Mouse (Mus musculus) left cerebral cortex, postnatal 4 days (tissue): ENCODE measurements around the gene Krtap29-1. TPM values are rescaled to one million over a fixed set of nuclear protein-coding genes. Genes with fewer than 3 reads are reported as not detected.

ENCODE experiments used
- DNase-seq: peaks from one replicate; pipeline ENCODE4 v3.0.0-alpha.2; 2022
- intact Hi-C: fragments of 180-260 bp; cut with DNase I; formaldehyde crosslinking; loops from one replicate; pipeline ENCODE4 v1.15.1; 2025
- total RNA-seq, 2 experiments: library from RNA; stranded (reverse); gene quantifications; 2 replicates each; pipeline ENCODE4 v1.2.3; 2021

Krtap29-1 gene
- not detected for total RNA-seq

DNA sequence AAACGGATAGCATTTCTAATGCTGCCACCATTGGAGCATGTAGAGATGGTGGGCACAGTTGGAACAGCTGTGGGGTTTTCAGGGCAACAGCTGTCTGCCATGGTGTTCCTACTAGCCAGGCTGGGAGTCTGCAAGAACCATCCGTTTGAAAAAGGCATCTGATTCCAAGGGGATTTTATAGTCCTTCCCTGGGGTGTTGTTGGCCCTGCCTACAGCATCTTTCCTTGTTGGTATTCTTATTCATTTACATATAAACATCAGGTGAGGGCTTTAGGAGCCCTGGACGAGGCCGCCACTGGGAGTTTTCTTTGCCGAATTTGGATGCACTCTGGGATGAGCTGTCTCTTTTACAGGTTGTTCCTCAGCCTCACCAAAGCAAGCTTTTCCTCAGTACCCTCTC lies at the start of gene Krtap29-1:
Krtap29-1 (minus strand) TSS at position 101 of the 400 bp plus-strand sequence.
- intact Hi-C loops, result no loop called here
- no peak for DNase-seq

DNA sequence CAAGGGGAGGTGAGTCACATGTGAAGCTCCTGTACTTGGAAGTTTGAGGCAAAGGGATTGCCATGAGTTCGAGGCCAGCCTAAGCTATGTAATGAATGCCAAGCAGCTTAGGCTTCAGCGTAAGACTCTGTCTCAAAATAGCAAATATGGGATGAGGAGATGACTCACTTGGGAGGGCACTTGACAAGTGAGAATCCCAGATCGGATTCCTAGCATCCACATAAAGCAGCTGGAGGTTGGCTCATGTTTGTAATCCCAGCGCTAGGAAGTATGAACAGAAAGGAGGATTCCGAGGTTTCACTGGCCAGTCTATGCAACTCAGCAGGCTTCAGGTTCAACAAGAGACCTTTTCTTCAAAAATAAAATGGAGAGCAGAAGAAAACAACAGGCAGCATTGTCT lies 42.6 kb upstream of the Krtap29-1 start:
- no peak for DNase-seq
- intact Hi-C loops, result no loop called here

DNA sequence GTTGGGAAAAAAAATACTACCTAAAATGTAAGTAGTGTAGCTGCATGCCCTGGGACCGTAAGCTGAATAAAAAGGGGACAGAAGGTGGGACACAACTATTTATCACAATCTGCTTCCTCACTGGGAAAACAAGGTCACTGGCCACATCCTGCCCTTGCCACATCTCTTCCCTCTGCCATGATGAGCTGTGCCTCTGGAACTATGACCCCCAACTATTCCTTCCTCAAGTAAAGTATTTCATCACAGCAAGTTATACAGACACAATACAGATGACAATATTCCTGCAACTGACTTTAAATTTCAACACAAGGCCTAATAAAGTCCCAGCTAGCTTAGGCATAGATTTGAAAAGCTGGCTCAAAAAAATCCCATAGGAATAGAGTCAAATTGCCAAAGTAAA lies 40.6 kb upstream of the Krtap29-1 start:
- intact Hi-C loops, result no loop called here
- DNase-seq, result no peak

DNA sequence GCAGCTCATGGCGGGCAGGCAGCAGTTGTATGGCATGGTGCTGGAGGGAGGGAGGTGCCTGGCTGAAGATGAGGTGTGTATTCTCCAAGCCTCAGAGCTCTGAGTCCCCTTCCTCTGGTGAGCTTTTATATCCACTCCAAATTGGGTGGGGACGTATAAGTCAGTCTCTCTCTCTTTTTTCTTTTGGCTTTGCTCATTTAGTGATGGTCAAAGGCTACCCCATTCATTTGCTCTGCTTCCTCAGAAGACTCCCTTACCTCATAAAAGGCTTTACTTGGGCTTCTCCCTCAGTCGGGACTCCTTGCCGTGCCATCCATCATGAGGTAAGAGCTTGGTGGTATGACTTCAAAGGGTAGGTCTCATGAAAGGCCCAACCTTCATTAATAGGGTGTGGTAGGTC lies 37.3 kb upstream of the Krtap29-1 start, which contains the start of gene Krt33a:
Krt33a (minus strand) TSS at position 101 of the 400 bp plus-strand sequence.
- no peak for DNase-seq
- intact Hi-C loops, result no loop called here

DNA sequence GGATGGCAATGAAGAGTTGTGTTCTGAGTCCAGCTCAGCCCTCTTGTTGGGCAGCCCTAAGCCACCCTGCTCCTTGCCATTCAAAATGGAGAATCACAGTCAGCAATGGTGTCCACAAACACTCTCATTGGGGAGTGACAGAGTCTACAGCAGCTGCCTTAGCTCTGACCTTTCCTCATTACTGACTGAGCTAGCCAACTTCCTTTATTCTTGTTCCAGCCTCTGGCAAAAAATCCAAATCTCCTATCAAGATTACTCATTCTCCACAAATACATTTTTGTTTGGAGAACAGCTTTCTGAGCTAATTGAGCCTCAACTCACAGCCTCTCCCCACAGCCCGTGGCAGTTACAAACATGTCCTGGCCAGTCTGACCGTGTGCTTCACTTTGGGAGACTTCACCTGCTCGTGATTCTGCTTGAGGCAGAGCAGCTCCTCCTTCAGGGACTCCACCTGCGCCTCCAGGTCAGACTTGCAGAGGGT lies 34.9 kb upstream of the Krtap29-1 start:
- no peak for DNase-seq
- intact Hi-C loops, result no loop called here

DNA sequence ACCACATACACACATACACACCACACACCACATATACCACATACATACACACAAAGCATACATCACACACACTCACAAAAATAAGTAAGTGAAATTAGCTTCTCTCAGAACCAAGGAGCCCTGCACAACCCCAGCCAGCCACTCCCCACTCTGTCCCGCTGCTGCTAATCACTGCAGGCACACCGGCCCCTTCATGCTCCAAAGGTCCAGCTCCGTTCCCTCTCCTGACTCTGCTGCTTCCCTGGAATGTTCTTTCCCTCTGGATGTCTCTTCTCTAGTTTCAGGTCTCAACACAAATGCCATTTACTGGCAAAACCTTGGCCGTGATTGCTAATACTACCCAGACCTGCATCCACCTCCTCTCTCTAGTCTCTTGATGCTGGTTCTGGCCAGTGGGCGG lies 31.8 kb upstream of the Krtap29-1 start:
- intact Hi-C loops, result no loop called here
- no peak for DNase-seq

DNA sequence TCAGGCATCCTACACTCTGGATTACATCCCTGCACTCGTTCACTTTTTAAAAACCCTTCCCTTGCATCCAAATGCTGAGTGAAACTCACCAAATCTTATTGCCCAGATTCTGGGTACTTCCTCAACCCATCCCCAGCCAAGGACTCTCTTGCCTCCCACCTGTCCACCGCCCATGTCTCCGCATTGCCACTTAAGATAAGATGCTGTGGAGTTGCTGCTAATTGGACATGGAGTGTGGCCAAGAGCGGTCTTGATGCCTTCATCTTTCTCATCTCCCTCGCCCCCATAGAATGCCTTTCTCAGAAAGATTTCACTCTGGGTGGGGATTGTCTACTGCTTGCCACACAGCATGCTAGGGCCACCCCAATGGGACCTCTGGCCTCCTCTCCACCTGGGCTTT lies 29.5 kb upstream of the Krtap29-1 start:
- DNase-seq, result no peak
- intact Hi-C loops, result no loop called here

DNA sequence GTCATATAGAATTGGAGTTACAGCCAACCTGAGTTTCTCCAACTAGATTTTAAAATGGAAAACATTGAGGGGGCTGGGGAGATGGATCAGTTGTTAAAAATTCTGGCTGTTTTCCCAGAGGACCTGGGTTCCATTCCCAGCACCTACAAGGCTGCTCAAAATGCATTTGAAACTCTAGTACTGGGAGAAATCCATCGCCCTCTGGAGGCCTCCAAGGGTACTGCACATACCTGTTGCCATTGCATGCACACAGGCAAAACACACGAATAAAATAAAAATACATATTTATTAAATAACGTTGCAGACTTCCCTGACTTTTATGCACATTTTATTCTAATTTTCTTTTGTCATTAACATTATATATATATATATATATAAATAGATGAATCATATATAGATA lies 27.8 kb upstream of the Krtap29-1 start:
- no peak for DNase-seq
- intact Hi-C loops, result no loop called here

DNA sequence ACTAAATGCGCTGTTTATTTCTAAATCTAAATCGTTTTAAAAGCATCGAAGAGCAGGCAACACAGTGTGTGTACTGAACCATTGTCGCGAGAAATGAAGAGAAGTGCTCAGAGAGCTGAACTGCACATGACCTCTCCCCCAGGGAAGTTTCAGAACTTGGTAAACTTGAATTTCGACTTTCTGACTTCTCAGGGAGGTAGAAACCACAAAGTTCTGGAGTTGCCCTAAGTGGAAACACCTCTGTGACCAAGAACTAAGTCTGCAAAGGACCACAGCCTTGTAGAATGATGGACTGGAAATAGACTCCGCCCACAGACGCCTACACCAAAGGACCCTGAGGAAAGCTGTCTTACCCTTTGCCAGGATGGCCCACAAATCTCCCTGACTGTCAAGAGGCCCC lies 27.1 kb upstream of the Krtap29-1 start:
- intact Hi-C loops, result loop anchor here (2.0 kb wide), 1 partner anchor 541 kb away; no protein-coding TSS in a partner anchor
- no peak for DNase-seq

DNA sequence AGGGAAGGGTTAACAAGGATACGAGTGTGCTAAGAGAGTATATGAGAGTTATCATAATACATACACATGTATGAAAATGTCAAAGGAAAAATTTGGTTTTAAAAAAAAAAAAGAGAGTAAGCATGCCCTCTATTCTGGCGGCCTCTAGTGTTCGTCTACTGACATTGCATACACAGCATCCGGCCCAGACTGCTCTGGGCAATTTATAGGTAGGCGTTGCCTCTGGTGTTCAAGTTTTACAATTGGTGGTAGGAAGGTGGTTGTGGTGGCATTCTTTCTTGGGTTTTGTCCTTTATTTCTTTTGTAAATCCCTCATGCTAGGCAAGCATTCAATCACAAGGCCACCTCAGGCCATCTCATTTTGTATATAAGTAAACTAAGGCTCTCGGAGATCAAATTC lies 26.0 kb upstream of the Krtap29-1 start:
- intact Hi-C loops, result loop anchor here (2.0 kb wide), 1 partner anchor 540 kb away; no protein-coding TSS in a partner anchor

DNA sequence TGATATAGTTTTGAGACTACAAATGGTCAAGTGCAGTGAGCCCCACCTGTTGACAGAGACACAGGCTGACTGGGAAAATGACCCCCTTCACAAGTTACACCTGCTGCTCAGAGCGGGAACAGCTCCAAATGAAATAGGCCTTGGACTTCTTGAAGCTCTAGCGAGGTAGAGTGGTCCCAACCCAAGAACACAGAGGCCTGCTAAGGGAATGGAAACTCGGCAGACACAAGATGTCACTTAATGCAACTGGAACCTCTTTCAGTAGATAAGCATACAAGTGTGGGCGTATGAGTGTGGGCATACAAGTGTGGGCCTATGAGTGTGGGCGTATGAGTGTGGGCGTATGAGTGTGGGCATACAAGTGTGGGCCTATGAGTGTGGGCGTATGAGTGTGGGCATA lies 20.2 kb upstream of the Krtap29-1 start:
- DNase-seq, result no peak
- intact Hi-C loops, result no loop called here

More for the DNA sequence above, 26.0 kb upstream of the Krtap29-1 start:
- DNase-seq, result peak; percentile 40

DNA sequence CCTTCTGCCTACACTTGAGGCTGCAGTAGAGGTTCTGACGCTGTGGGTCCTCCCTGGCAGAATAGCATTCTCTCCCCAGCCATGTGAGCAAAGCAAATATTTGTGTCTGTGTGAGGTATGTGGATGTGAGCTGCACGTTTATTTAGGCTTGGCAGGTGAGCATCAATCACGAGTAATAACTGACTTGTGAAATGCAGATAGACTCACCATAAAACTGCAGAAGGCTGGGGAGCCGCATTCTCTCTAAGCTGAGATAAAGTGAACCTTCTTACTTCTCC lies 15.5 kb upstream of the Krtap29-1 start:
- DNase-seq, result no peak
- intact Hi-C loops, result no loop called here

DNA sequence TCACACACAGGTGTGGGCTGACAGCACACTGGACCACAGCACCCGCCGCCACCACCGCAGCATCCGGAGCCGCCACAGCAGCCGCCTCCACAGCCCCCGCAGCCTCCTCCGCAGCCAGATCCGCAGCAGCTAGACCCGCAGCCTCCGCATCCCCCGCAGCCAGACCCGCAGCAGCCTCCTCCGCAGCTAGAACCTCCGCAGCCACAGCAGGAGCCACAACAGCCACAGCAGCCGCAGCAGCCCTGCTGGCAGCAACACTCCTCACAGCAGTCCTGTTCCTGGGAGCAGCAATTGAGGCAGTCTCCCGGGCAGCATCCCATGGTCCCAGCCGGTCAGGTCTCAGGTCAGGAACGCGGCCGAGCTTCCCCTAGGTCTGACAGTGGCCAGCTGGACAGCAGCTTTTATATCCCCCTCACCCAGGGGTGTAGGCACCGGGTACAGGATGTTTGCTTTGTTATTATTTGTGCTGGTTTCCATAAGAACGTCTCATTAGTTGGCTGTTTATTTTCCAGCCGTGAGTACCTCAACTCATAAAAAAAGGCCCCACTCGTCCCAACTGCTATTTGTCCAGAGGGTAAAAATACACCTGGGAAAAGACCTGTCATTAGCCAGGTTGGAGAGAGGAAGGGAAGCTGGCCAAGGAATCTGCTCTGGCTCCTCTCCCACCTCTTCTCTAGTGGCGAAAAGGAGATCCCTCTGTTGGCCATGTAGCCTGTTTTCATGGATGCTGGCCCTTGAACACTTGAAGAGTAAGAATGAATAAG lies 14.9 kb upstream of the Krtap29-1 start, which contains the start of gene Krtap17-1:
Krtap17-1 (minus strand) TSS at position 375 of the 764 bp plus-strand sequence.
- intact Hi-C loops, result no loop called here
- DNase-seq, result no peak

DNA sequence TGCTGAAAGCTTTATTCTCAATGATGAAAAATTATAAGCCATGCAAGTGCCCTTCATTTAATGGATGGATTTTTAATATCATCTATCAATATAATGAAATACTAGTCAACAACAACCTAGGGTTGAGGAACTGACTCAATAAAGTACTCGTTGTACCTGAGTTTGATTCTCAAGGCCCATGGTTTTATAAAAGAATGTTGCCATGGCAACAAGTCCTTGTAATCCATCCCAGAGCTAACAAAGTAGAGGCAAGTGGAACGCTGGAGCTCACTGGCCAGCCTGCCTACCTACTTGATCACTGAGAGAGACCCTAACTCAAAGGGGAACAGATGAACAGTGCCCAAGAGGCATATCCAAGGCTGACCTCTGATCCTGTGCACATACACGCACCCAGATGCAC lies 11.7 kb upstream of the Krtap29-1 start:
- DNase-seq, result no peak
- intact Hi-C loops, result no loop called here

DNA sequence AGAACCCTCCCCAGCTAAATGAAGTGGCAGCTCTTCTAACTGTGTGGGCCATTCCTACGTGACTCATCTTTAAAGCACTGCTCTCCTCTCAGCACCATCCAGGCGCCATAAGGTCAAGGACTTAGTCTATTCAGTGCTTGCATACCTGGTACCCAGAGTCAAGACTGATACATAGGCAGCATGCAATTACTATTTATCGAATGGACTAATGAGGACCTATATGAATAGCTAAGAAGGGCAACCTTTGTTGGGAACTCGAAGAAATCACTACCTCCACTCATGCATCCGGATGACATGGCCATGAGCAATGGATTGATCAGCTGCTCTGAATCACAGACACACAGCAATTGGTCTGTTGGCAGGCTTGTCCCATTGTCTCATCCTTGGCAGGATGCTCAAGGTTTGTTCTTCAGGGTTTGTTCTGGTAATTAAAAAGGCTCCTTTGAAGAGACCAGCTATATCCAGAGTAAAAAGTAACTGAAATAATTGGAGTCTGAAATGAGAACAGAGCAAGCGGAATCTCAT lies 11.1 kb upstream of the Krtap29-1 start:
- DNase-seq, result no peak
- intact Hi-C loops, result no loop called here

DNA sequence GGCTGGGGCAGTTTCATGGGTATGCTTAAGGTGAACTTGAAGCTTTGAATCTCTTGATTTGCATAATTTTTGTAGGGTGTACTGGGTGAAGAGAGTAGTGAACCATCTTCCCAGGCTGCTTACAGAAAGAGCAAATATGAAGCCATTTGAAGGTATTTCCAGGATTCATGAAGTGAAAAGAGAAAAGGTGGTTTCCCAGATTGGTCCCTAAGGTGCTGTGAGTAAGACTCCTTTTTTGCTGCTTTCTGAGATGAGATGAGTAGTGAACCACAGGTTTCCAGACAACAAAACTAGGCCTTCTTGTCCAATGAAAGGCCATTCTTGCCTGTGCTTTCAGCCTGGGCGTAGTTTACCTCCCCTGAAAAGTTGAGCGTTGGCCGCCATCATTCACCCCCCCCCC lies 9.7 kb upstream of the Krtap29-1 start:
- no peak for DNase-seq
- intact Hi-C loops, result no loop called here

DNA sequence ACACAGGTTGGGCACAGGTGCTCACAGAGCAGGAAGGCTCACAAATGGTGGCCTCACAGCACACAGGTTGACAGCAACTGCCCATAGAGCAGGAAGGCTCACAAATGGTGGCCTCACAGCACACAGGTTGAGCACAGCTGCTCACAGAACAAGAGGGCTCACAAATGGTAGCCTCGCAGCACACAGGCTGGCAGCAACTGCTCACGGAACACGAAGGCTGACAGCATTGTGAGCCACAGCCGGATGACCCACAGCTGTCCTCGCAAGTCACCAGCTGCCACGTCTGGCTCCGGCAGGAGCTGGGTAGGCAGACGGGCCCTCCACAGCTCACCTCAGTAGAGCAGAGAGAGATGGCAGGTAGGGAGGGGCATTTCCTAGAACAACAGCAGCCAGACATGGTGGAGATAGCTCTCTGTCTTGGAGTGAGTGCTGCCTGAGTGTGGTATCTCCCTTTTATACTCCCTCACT lies 7.4 kb upstream of the Krtap29-1 start, which contains the start of gene Krtap16-1:
Krtap16-1 (minus strand) TSS at position 418 of the 468 bp plus-strand sequence.
- intact Hi-C loops, result no loop called here
- no peak for DNase-seq

DNA sequence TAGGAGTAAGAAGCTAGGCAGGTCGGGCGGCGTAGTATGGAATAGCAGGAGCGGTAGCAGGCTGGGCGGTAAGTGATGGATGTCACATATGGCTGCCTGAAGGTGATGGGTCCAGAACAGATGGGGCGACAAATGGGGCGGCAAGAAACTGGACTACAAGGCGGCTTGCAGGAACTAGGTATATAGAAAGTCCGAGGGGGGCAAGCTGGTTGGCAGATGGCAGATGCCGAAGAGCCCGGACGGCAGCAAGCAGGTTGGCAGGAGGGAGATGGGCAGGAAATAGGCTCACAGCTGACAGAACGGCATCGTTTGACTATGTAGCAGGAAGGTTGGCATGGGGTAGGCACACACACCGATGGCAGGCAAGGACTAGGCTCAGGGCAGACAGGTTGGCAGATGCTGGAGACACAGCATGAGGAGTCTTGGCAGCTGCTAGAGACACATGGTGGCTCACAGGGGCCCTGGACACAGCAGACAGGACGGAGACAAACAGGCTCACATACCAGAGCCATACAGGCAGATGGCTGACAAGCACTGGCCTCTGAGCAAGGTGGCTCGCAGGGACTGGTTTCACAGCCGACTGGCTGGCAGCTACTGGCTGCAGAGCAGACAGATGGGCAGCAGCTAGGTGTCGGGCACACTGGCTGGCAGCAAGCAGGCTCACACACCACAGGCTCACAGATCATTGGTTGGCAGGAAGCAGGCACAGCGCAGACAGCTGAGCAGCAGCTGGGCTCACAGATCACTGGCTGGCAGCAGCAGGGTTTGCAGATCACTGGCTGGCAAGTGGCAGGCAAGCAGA lies 6.6 kb upstream of the Krtap29-1 start:
- intact Hi-C loops, result no loop called here
- peak; percentile 67 for DNase-seq

DNA sequence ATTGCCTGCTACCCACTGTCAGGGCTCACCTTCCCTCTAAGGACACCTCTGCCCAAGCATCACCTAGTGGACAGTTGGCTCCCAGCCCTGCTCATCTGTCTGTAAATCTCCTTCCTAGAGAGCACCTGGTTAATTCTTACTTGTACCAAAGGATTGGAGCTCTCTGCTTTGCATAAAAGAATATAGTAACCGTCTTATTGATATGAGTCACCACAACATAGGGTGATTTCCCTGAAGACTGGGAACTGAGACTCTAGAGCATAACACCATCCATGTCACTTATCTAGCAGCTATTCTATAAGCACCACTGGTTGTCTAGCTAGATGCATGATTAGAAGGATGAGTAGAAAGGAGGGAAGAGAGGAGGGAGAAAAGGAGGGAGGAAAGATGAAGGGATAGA lies 4.6 kb upstream of the Krtap29-1 start:
- DNase-seq, result no peak
- intact Hi-C loops, result no loop called here

DNA sequence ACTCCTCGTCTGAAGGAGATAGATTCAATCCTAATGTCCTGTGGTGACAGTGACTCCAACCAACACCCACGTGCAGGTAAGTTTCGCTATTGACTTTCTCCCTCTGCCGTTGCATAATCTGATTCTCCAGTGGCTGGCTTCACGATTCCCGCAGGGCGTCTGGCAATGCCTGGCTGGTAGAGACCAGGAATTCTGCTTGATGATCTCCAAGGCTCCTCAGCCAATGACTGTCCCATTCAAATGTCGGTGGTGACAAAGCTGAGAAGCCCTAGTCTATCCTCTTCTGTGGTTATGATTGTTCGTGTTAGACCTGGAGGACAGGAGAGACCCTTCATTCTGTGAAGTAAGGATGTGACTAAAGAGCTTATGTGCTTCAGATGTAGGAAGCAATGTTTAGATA lies 3.9 kb upstream of the Krtap29-1 start:
- intact Hi-C loops, result no loop called here
- no peak for DNase-seq

DNA sequence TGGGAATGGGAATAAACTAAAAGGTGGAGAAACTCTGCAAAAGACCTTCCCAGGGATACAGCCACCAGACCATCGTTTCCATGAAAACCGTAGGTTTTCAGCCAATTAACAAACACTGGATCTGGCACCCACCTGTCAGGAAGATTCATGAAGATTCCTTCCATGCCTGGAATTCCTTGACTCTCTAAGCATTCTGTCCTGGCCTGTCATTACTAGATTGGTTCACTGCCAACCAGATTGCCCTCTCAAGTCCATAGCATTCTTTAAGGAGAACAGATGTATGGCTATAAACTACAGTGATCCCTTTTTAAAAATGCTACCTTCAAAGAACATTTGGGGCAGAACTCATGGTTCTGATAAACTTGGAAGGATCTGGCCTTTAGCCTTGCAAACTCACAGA lies 12.9 kb downstream of the Krtap29-1 start:
- no peak for DNase-seq
- intact Hi-C loops, result no loop called here
